In genomic region chr7:100582727-100583236, GRCm38 (mm10) we compare ENCODE assay signal across 8 mouse cellular contexts. TPM values are rescaled to one million over a fixed set of nuclear protein-coding genes. Genes with fewer than 3 reads are reported as not detected.
DNase-seq lines count a peak whose midpoint lies in the region; ATAC-seq lines count a peak whose summit lies in the region.

No protein-coding gene starts in this region.

- H3K4me1 ChIP-seq in hindbrain, embryonic 12.5 days: peaks cover 3% of the 10 kb centered on the region

- H3K36me3 ChIP-seq in hindbrain, embryonic 12.5 days: no peaks in the 10 kb centered on the region

- H3K27ac ChIP-seq in hindbrain, embryonic 12.5 days: peak overlapping the region; percentile 93

- H3K9ac ChIP-seq in hindbrain, embryonic 12.5 days: peak overlapping the region; percentile 78

- DNase-seq in NIH3T3 (ENCODE audit: low read depth): peak; percentile 94
- peak; percentile 91 to 94 for DNase-seq in cerebellum, postnatal 10 days
- peak; percentile 75 to 84 for DNase-seq in frontal cortex, postnatal 10 days (ENCODE audit: low spot score in 2 of 2)
- peak; percentile 89 to 92 for DNase-seq in layer of hippocampus, postnatal 14 days (ENCODE audit: low spot score in 2 of 2)
- peak; percentile 90 for DNase-seq in lung, postnatal 14 days
- peak; percentile 91 for DNase-seq in retina, adult 2 months (ENCODE audit: low read depth, low spot score)
- DNase-seq in thymus, postnatal 36 days: peak; percentile 83 to 85

- H3K4me3 ChIP-seq in hindbrain, embryonic 12.5 days: peak overlapping the region; percentile 49

- under 1% methylated on average over 31 of the region's 31 CpGs for WGBS in hindbrain, embryonic 12.5 days

- no peaks in the 10 kb centered on the region for H3K27me3 ChIP-seq in hindbrain, embryonic 12.5 days

- H3K9me3 ChIP-seq in hindbrain, embryonic 12.5 days (replicated peaks): no peaks in the 10 kb centered on the region

- peak overlapping the region; percentile 63 for H3K4me2 ChIP-seq in hindbrain, embryonic 12.5 days (replicated peaks)

- peak; percentile 90 for ATAC-seq in hindbrain, embryonic 12.5 days (ENCODE audit: low FRiP score)

RNA-seq across cellular contexts. Expression of gene Rab6a, which starts 24.4 kb away (rescaled TPM):
- polyA plus RNA-seq in hindbrain, embryonic 12.5 days (2016; fragmentation: Nextera tagmentation; extraction: Ambion mirVana): 194 and 218 TPM in 2 replicates
- 100 to 1,000 TPM; 374 to 378 TPM for total RNA-seq in layer of hippocampus, postnatal 14 days (2021)

RNA-seq across cellular contexts. Expression of gene Mrpl48, which starts 25.3 kb away (rescaled TPM):
- polyA plus RNA-seq in hindbrain, embryonic 12.5 days (2016; fragmentation: Nextera tagmentation; extraction: Ambion mirVana): 62.3 and 64.6 TPM in 2 replicates
- 10 to 100 TPM; 57.7 to 62.5 TPM for total RNA-seq in layer of hippocampus, postnatal 14 days (2021)

RNA-seq across cellular contexts. Expression of gene Coa4, which starts 45.9 kb away (rescaled TPM):
- 13.4 and 15.6 TPM in 2 replicates for polyA plus RNA-seq in hindbrain, embryonic 12.5 days (2016; fragmentation: Nextera tagmentation; extraction: Ambion mirVana)
- total RNA-seq in layer of hippocampus, postnatal 14 days (2021): 10 to 100 TPM in 1 of 2 experiments, 1 to 10 TPM in 1; 7.6 to 10.6 TPM

Comparison
In these comparisons a context has a peak if more than half of its experiments do, and no peak if none do; other contexts are left out.
1. Peak in every context shown above with its lines: DNase-seq, ATAC-seq, H3K4me3 ChIP-seq and H3K27ac ChIP-seq.